8 mouse cellular contexts compared by ENCODE assay signal in genomic region chrX:102070591-102071471, GRCm38 (mm10). TPM values are rescaled to one million over a fixed set of nuclear protein-coding genes. Genes with fewer than 3 reads are reported as not detected.
DNase-seq lines count a peak whose midpoint lies in the region; ATAC-seq and TF ChIP-seq lines count a peak whose summit lies in the region.

Rtl5 (minus strand) TSS chrX:102071304.

- H3K9me3 ChIP-seq in MEL (replicated peaks; ENCODE audit: insufficient read depth, low read length) = no peaks in the 10 kb centered on the region
- no peaks in the 10 kb centered on the region for H3K9me3 ChIP-seq in lung, embryonic 15.5 days

- H3K4me3 ChIP-seq in MEL (ENCODE audit: control insufficient read depth in 1 of 2, insufficient read depth in 1 of 2, low read depth in 2 of 2, low read length in 2 of 2) = peak within 1 kb of the TSS; percentile 2 to 15; a peak in 1 of 4 replicates
- H3K4me3 ChIP-seq in lung, embryonic 15.5 days = peak within 1 kb of the TSS; percentile 52

- no peaks in the 10 kb centered on the region for H3K4me1 ChIP-seq in MEL (ENCODE audit: control insufficient read depth in 1 of 2, insufficient read depth in 2 of 2, low read length in 2 of 2)
- H3K4me1 ChIP-seq in lung, embryonic 15.5 days = peaks cover 5% of the 10 kb centered on the region; the same call in 1 of the 2 replicates

- TF ChIP-seq EP300 in MEL (IDR thresholded peaks at IDR 0.05; ENCODE audit: low read depth in 1 of 2, low read length in 2 of 2) = no peak

- no peak for TF ChIP-seq RAD21 in MEL (IDR thresholded peaks at IDR 0.05; ENCODE audit: low read depth, low read length)

- H3K36me3 ChIP-seq in MEL (ENCODE audit: control insufficient read depth in 1 of 2, insufficient read depth in 2 of 2, low read length in 2 of 2) = no peaks in the 10 kb centered on the region
- H3K36me3 ChIP-seq in lung, embryonic 15.5 days = no peaks in the 10 kb centered on the region

- 18% methylated on average over 61 of the region's 61 CpGs for WGBS in lung, embryonic 15.5 days

- no peak for TF ChIP-seq CTCF in MEL (IDR thresholded peaks at IDR 0.05 in 2 of 3, conservative IDR thresholded peaks at IDR 0.05 in 1 of 3; ENCODE audit: control insufficient read depth in 1 of 3, insufficient read depth in 1 of 3, low read depth in 2 of 3, low read length in 3 of 3, poor library complexity in 1 of 3, severe bottlenecking in 1 of 3)

- peak; percentile 30 for DNase-seq in MEL (ENCODE audit: low read depth, low spot score)
- peak; percentile 56 for DNase-seq in cerebellum, adult 11-12 months
- DNase-seq in forelimb bud, embryonic 11.5 days (ENCODE audit: low read depth, low spot score) = peak; percentile 79
- DNase-seq in heart, postnatal 4 days = peak; percentile 80
- peak; percentile 84 for DNase-seq in layer of hippocampus, adult 9-11 months
- peak; percentile 73 for DNase-seq in ovary, adult 18-20 months (ENCODE audit: low spot score)
- peak; percentile 66 for DNase-seq in thymus, postnatal 25 days

- ATAC-seq in lung, embryonic 15.5 days (ENCODE audit: borderline replicate concordance, extremely low read depth, low FRiP score, low TSS enrichment) = peak; percentile 91

- H3K79me2 ChIP-seq in MEL (ENCODE audit: control insufficient read depth, insufficient read depth, low read length, poor library complexity) = no peaks in the 10 kb centered on the region

- H3K27ac ChIP-seq in MEL (ENCODE audit: control insufficient read depth, low read depth, low read length) = no peak within 1 kb of the TSS
- H3K27ac ChIP-seq in lung, embryonic 15.5 days = peak within 1 kb of the TSS; percentile 70

- H3K27me3 ChIP-seq in MEL (ENCODE audit: control insufficient read depth in 1 of 2, insufficient read depth in 2 of 2, low read length in 2 of 2) = peaks cover 0 to 3% of the 10 kb centered on the region in 2 experiments; a peak in 1 of 4 replicates
- H3K27me3 ChIP-seq in lung, embryonic 15.5 days = no peaks in the 10 kb centered on the region

- H3K9ac ChIP-seq in MEL (ENCODE audit: control insufficient read depth, low read depth, low read length, poor library complexity, severe bottlenecking) = no peak within 1 kb of the TSS
- peak within 1 kb of the TSS; percentile 54 for H3K9ac ChIP-seq in lung, embryonic 15.5 days

- no peak for TF ChIP-seq POLR2A in MEL (IDR thresholded peaks at IDR 0.05; ENCODE audit: control insufficient read depth in 1 of 2, insufficient read depth in 1 of 2, low read depth in 1 of 2, low read length in 2 of 2, poor library complexity in 1 of 2)

- peak within 1 kb of the TSS; percentile 79 for H3K4me2 ChIP-seq in lung, embryonic 15.5 days

TF ChIP-seq in MEL, 35 proteins besides CTCF, POLR2A, EP300 and RAD21:
- TF ChIP-seq JUND (IDR thresholded peaks at IDR 0.05; ENCODE audit: low read depth, low read length) = no peak
- no peak for TF ChIP-seq KAT2A (conservative IDR thresholded peaks at IDR 0.05; ENCODE audit: low read depth, low read length)
- no peak for TF ChIP-seq GATA1 (IDR thresholded peaks at IDR 0.05; ENCODE audit: low read depth, low read length)
- TF ChIP-seq RCOR1 (IDR thresholded peaks at IDR 0.05; ENCODE audit: low read depth, low read length) = no peak
- no peak for TF ChIP-seq ZNF384 (IDR thresholded peaks at IDR 0.05; ENCODE audit: low read depth, low read length)
- TF ChIP-seq MYC (IDR thresholded peaks at IDR 0.05; ENCODE audit: low read depth, low read length) = no peak
- no peak for TF ChIP-seq ELF1 (IDR thresholded peaks at IDR 0.05; ENCODE audit: low read depth, low read length)
- TF ChIP-seq ZKSCAN1 (IDR thresholded peaks at IDR 0.05; ENCODE audit: low read depth, low read length) = no peak
- TF ChIP-seq E2F4 (IDR thresholded peaks at IDR 0.05; ENCODE audit: borderline replicate concordance, low read depth, low read length) = no peak
TF ChIP-seq in MEL: peak in this region for 0.

RNA-seq across cellular contexts. Expression of gene Rtl5, which starts in this region (rescaled TPM):
- total RNA-seq in MEL (2012; rRNA removed) = 0.04 TPM in 1 of 2 replicates, not detected in the other
- polyA plus RNA-seq in MEL (2012; ENCODE audit: insufficient read depth in 1 of 2, insufficient read length in 2 of 2, low read depth in 1 of 2, low replicate concordance in 2 of 2, missing spikeins in 1 of 2) = under 1 TPM in 1 of 2 experiments, not detected in 1; 0.03 TPM
- total RNA-seq in heart, postnatal 4 days (2021) = 1 to 10 TPM; 3.9 to 4.2 TPM
- polyA plus RNA-seq in lung, embryonic 15.5 days (2015; fragmentation: Nextera tagmentation; extraction: Ambion mirVana) = 2.0 and 2.3 TPM in 2 replicates

Comparison
In these comparisons a context has a peak if more than half of its experiments do, and no peak if none do; other contexts are left out.
1. Peak in DNase-seq and H3K4me3 ChIP-seq in MEL; RNA of the gene not detected or under 1 TPM.
2. DNase-seq: peak in every context shown above with its lines; median percentile 84 in layer of hippocampus, adult 9-11 months; 80 in heart, postnatal 4 days; 79 in forelimb bud, embryonic 11.5 days; 73 in ovary, adult 18-20 months; 66 in thymus, postnatal 25 days; 56 in cerebellum, adult 11-12 months; 30 in MEL.